Mouse (Mus musculus) heart, embryonic 14.5 days (tissue): ENCODE measurements around the gene Zyx. TPM values are rescaled to one million over a fixed set of nuclear protein-coding genes. Genes with fewer than 3 reads are reported as not detected.

ENCODE experiments used
- ATAC-seq: fragments of 200-750 bp; cut with Nextera tagmentation; 2 replicates; pipeline ENCODE4 v1.8.0; 2017; ENCODE audit warnings: low read depth, moderate TSS enrichment; ENCODE audit not compliant: insufficient number of reproducible peaks, insufficient read depth, low FRiP score
- H3K27ac ChIP-seq, 2 experiments: fragments of 200-500 bp in 1 of 2; fragments of 300-500 bp in 1 of 2; sonication (generic) in 1 of 2; replicated peaks in 1 of 2; 2 replicates each; pipeline ENCODE4 v1.5.1; 2012 to 2014; ENCODE audit warnings: low read depth in 2 of 2, low read length in 2 of 2, control low read depth in 1 of 2, mild to moderate bottlenecking in 1 of 2, mixed read lengths in 1 of 2; ENCODE audit not compliant: control insufficient read depth in 1 of 2, insufficient read depth in 1 of 2
- H3K27me3 ChIP-seq: fragments of 300-500 bp; sonication (generic); 2 replicates; pipeline ENCODE4 v1.6.1; 2014; ENCODE audit warnings: mild to moderate bottlenecking, low read length, control low read depth; ENCODE audit not compliant: control insufficient read depth, insufficient read depth
- H3K36me3 ChIP-seq: fragments of 300-500 bp; sonication (generic); 2 replicates; pipeline ENCODE4 v1.6.1; 2014; ENCODE audit warnings: mild to moderate bottlenecking, control low read depth, low read length, mixed read lengths; ENCODE audit not compliant: control insufficient read depth, insufficient read depth
- H3K4me1 ChIP-seq, 2 experiments: fragments of 200-500 bp in 1 of 2; fragments of 300-500 bp in 1 of 2; sonication (generic) in 1 of 2; 2 replicates each; pipeline ENCODE4 v1.6.1; 2012 to 2014; ENCODE audit warnings: low read length in 2 of 2, control low read depth in 1 of 2, mixed read lengths in 1 of 2; ENCODE audit not compliant: control insufficient read depth in 2 of 2, insufficient read depth in 2 of 2
- H3K4me2 ChIP-seq: fragments of 300-500 bp; sonication (generic); 2 replicates; pipeline ENCODE4 v1.6.1; 2014; ENCODE audit warnings: mild to moderate bottlenecking, low read length
- H3K4me3 ChIP-seq, 2 experiments: fragments of 200-500 bp in 1 of 2; fragments of 300-500 bp in 1 of 2; sonication (generic) in 1 of 2; 2 replicates each; pipeline ENCODE4 v1.5.1; 2012 to 2014; ENCODE audit warnings: low read length in 2 of 2, mild to moderate bottlenecking in 2 of 2, control low read depth in 1 of 2, low read depth in 1 of 2, moderate library complexity in 1 of 2; ENCODE audit not compliant: control insufficient read depth in 1 of 2, insufficient read depth in 1 of 2
- H3K9ac ChIP-seq: fragments of 300-500 bp; sonication (generic); 2 replicates; pipeline ENCODE4 v1.6.1; 2014; ENCODE audit warnings: mild to moderate bottlenecking, low read length
- H3K9me3 ChIP-seq: fragments of 300-500 bp; sonication (generic); 2 replicates; pipeline ENCODE4 v1.6.1; 2016; ENCODE audit warnings: low read length, control low read depth; ENCODE audit not compliant: control insufficient read depth
- WGBS: fragments of 180-500 bp; shearing (Covaris S2); extraction: QIAGEN DNeasy Blood & Tissue Kit; methylation state at CpG from one replicate; pipeline ENCODE4 v1.1.7; 2014; 5-methylcytosine and 5-hydroxymethylcytosine counted together
- polyA plus RNA-seq: library from polyadenylated mRNA; unstranded; fragments of >200 nt; fragmentation: Nextera tagmentation; extraction: Ambion mirVana; gene quantifications from 2 replicates; pipeline ENCODE4 v1.2.1, GENCODE M21; 2014

Gene Zyx
- polyA plus RNA-seq, 1 experiment from 2014 or later: 173 TPM

DNA sequence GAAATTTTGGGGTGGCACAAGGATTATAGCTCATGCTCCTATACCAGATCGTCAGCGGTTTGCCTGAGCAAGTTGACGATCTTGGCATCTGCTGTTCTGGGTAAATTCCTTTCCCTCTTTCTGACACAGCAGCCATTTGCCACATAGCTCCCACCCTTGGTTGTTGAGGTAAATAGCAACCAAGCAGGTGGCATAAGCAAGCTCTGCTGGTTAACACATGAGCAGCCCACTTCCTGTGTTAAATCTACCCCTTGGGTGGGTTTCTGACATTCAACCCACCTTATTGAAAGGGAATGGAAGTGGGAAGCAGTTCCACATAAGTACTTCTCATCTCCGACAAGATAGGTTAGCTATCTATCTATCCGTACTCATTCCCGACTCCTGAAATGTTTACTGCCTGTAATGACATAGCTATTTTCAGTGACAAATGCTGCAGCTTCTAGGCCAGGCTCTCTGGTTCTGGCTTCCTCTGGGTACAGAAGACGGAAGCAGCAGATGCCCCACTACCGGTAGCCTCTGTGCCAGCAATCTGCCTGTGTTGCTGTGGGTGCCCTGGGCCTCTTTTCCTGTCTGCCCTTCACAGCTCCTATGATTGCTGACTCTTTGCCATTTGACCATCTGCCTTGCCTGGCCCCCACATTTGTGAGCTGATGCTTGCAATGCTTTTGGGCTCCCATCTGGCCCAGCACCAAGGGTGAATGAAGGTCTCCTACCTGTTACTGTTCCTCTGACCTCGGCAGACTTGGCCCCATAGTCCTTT is 5.9 kb upstream of the Zyx start:
- WGBS: 73% methylated on average over 9 of the region's 9 CpGs
- H3K4me1 ChIP-seq: peaks cover 0 to 3% of the 10 kb centered on the region in 2 experiments; a peak in 2 of 4 replicates

DNA sequence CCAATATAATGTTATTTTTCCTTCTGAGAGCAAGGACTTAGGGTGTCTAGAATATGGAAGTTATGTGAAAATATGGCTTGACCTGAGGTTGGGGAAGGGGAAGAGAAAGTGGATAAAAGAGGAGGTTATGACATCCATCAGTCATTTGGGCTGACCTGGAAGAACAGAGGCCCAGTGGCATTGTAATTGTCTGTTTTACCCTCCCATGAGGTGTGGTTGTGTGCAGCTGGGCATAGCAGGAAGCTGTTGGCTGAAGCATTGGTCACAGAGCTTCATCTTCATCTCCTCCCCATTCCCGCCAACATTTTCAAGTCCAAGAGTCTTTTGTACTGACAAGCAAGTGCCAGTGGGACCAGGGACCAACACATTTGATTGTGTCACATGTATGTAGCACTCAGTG is 5.2 kb upstream of the Zyx start:
- H3K9me3 ChIP-seq: no peaks in the 10 kb centered on the region
- H3K4me1 ChIP-seq: peaks cover 0 to 7% of the 10 kb centered on the region in 2 experiments; a peak in 2 of 4 replicates
- H3K27ac ChIP-seq: no peak overlapping the region
- H3K36me3 ChIP-seq: no peaks in the 10 kb centered on the region
- H3K4me2 ChIP-seq: no peak overlapping the region
- H3K9ac ChIP-seq: no peak overlapping the region
- ATAC-seq: no peak
- no peaks in the 10 kb centered on the region for H3K27me3 ChIP-seq
- 75% methylated on average over 1 of the region's 1 CpGs for WGBS
- H3K4me3 ChIP-seq: no peak overlapping the region

More for the DNA sequence above, 5.9 kb upstream of the Zyx start:
- H3K4me2 ChIP-seq: no peak overlapping the region
- no peak for ATAC-seq
- H3K36me3 ChIP-seq: no peaks in the 10 kb centered on the region
- no peaks in the 10 kb centered on the region for H3K9me3 ChIP-seq
- no peak overlapping the region for H3K4me3 ChIP-seq
- no peak overlapping the region for H3K9ac ChIP-seq
- no peak overlapping the region for H3K27ac ChIP-seq
- no peaks in the 10 kb centered on the region for H3K27me3 ChIP-seq

DNA sequence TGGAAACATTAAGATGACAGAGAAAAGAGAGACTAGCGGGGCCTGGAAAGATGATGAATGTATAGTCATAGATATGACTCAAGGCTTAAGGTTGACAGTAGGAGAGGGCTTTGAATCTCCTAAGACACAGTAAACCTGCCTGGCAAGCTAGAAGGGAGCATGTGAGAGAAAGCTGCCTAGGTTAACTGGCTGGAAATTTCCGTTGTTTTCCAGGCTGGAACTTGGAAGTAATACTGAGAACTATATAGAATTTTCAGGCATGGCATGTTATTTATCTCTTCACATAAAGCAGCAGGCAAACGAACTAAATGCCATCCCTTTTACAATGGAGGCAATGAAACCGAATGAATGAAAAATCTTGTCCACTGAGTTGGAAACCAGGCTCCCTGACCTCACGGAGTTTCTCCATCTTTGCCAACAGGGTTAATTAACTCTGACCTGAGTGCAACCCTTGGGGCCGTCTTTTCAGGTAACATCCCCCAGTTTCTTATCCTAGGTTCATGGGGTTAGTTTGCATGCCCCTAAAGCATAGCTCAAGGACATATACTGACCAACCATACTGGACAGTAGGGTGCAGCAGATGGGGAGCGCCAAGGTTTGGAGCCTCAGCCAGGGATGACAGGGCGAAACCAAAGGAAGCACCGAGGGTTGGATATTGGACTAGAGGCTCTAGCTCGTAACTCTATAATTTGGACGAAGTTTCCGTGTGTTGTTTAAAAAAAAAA is 987 bp upstream of the Zyx start:
- peaks cover 24% of the 10 kb centered on the region for H3K36me3 ChIP-seq
- H3K9me3 ChIP-seq: no peaks in the 10 kb centered on the region
- H3K27me3 ChIP-seq: no peaks in the 10 kb centered on the region
- peaks cover 20 to 33% of the 10 kb centered on the region in 2 experiments for H3K4me1 ChIP-seq
- peak overlapping the region; percentile 96 for H3K4me2 ChIP-seq
- H3K27ac ChIP-seq: peak overlapping the region in 1 of 2 experiments; percentile 99; a peak in 2 of 4 replicates
- peak overlapping the region; percentile 98 for H3K9ac ChIP-seq
- H3K4me3 ChIP-seq: peak overlapping the region; percentile 73 to 98; a peak in 2 of 4 replicates
- ATAC-seq: no peak
- 39% methylated on average over 12 of the region's 12 CpGs for WGBS

DNA sequence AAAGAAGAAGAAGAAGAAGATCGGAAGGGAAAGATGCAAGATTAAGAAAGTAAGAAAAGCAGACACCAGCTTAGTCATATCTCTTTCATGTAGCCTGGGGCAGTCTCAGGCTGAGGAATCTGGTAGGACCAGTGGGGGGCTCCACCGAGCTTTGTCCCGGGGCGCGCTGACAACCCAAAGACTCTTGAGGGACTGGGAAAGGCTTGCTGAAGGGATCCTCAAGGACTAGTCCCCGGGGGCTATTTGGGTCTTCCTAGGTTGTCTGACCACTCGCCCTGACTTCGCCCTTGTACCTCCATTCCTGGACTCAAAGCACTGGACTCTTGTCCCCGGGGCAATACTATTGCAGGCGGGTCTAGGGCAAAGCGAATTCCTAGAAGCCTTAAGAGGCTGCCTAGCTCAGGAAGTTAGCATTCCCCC is 414 bp upstream of the Zyx start:
- no peaks in the 10 kb centered on the region for H3K9me3 ChIP-seq
- H3K9ac ChIP-seq: peak overlapping the region; percentile 98
- peak overlapping the region; percentile 96 for H3K4me2 ChIP-seq
- H3K36me3 ChIP-seq: peaks cover 28% of the 10 kb centered on the region
- H3K27me3 ChIP-seq: no peaks in the 10 kb centered on the region
- H3K4me1 ChIP-seq: peaks cover 23 to 39% of the 10 kb centered on the region in 2 experiments
- H3K27ac ChIP-seq: peak overlapping the region; percentile 99
- H3K4me3 ChIP-seq: peak overlapping the region; percentile 73 to 98
- 1% methylated on average over 11 of the region's 11 CpGs for WGBS
- ATAC-seq: peak; percentile 28

DNA sequence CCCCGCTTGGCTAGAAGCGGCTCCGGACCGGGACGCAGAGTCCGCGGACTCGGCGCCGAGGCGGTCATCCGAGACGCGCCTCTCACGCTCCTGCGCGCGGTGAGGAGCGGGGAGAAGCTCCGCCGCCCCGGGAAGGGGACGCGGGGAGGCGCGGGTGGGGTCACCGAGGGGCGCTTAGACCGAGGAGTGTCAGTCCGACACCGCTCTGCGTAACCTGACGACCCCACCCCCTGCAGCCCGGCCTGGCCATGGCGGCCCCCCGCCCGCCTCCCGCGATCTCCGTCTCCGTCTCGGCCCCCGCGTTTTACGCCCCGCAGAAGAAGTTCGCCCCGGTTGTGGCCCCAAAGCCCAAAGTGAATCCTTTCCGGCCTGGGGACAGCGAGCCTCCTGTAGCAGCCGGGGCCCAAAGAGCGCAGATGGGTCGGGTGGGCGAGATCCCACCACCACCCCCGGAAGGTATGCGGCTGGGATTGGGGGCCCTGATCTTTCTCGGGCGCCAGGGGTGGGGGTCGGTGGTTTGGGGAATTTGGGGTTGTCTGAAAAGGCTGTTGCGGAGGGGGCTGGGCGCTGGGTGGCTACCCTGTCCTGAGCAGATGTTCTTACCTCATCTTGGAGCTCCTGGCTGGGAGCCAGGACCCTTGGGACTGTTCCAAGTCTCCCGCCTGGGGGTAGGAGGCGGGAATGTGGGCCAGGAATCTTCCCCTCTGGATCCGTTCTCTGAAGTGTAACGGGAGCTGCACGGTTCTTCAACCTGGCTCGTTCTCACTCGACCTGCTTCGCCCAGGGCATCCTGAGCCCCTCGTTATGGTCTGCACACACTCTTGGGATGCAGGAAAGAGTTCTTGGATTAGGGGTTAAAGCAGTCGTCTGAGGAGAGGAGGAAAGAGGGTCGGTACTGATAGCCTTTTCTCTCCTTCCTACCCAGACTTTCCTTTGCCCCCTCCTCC is 864 bp downstream of the Zyx start:
- H3K4me2 ChIP-seq: peak overlapping the region; percentile 96
- under 1% methylated on average over 52 of the region's 72 CpGs for WGBS
- H3K9me3 ChIP-seq: no peaks in the 10 kb centered on the region
- peak overlapping the region; percentile 98 for H3K9ac ChIP-seq
- H3K27ac ChIP-seq: peak overlapping the region; percentile 86 to 99
- H3K4me3 ChIP-seq: peak overlapping the region; percentile 73 to 98
- peaks cover 38% of the 10 kb centered on the region for H3K36me3 ChIP-seq
- ATAC-seq: peak; percentile 22
- H3K27me3 ChIP-seq: no peaks in the 10 kb centered on the region
- H3K4me1 ChIP-seq: peaks cover 35 to 51% of the 10 kb centered on the region in 2 experiments

DNA sequence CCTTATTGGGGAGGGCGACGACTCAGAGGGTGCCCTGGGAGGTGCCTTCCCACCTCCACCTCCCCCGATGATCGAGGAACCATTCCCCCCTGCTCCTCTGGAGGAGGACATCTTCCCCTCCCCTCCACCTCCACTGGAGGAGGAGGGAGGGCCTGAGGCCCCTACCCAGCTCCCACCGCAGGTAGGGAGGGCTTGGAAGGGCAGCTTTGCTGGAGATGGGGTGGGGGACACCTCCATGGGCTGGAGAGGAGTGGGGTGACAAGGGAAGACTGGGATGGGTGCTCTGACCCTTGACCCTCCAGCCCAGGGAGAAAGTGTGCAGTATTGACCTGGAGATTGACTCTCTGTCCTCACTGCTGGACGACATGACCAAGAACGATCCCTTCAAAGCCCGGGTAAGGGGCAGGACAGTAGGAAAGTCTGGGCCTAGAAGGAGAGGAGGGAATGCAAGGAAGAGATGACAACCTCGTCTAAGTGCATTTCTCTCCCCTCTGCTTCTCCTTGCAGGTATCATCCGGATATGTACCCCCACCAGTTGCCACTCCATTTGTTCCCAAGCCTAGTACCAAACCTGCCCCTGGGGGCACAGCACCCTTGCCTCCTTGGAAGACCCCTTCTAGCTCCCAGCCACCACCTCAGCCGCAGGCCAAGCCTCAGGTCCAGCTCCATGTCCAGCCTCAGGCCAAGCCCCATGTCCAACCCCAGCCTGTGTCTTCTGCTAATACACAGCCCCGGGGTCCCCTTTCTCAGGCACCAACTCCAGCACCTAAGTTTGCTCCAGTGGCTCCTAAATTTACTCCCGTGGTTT is 1.7 kb downstream of the Zyx start:
- Histone ChIP-seq H3K4me1 (peaks cover 39 to 59% of the 10 kb centered on the region in 2 experiments), H3K4me3 (peak overlapping the region; percentile 73 to 98), H3K27ac (peak overlapping the region; percentile 86 to 99), H3K9me3 (no peaks in the 10 kb centered on the region), H3K27me3 (no peaks in the 10 kb centered on the region), H3K4me2 (peak overlapping the region; percentile 96), H3K9ac (peak overlapping the region; percentile 98), H3K36me3 (peaks cover 46% of the 10 kb centered on the region)
- WGBS: 28% methylated on average over 12 of the region's 13 CpGs
- no peak for ATAC-seq
